Mouse (Mus musculus) brown adipose tissue, adult 24 weeks (tissue): ENCODE measurements around the gene Adprh. TPM values are rescaled to one million over a fixed set of nuclear protein-coding genes. Genes with fewer than 3 reads are reported as not detected.
"Not testable (repeated sequence)": the region's sequence is repeated elsewhere in the genome, so short reads cannot be mapped to it uniquely, and the experiment has no call there.

Experiments
- H3K27ac ChIP-seq: fragments of 200-500 bp; replicated peaks from 2 replicates; pipeline ENCODE4 v1.5.1; 2012; ENCODE audit warnings: low read depth, mild to moderate bottlenecking, low read length
- H3K4me1 ChIP-seq: fragments of 200-500 bp; 2 replicates; pipeline ENCODE4 v1.6.1; 2012; ENCODE audit warnings: low read length, mixed read lengths; ENCODE audit not compliant: control insufficient read depth, insufficient read depth, insufficient read length
- H3K4me3 ChIP-seq: fragments of 200-500 bp; 2 replicates; pipeline ENCODE4 v1.5.1; 2012; ENCODE audit warnings: low read depth, mild to moderate bottlenecking, low read length, moderate library complexity; ENCODE audit not compliant: insufficient read depth
- polyA plus RNA-seq: library from polyadenylated mRNA; stranded (reverse); fragments of >200 nt; gene quantifications from 2 replicates; pipeline ENCODE4 v1.2.4, GENCODE M21; 2012; ENCODE audit not compliant: missing spikeins, insufficient read depth, insufficient read length

Adprh gene
- polyA plus RNA-seq, result 15.4 and 21.4 TPM in 2 replicates

- Histone ChIP-seq H3K4me3 (peak within 1 kb of the TSS; percentile 87), H3K4me1 (no peaks in the 10 kb centered on the region), H3K27ac (peak within 1 kb of the TSS; percentile 93)
Measured at GRCm38 (mm10) chr16:38452442-38453202, at the start of gene Adprh. Adprh (minus strand) TSS chr16:38452703.

GRCm38 (mm10) chr16:38496604-38497140 is 44.2 kb upstream of the Adprh start:
- Histone ChIP-seq H3K4me3 (no peak overlapping the region), H3K27ac (no peak overlapping the region), H3K4me1 (no peaks in the 10 kb centered on the region)

- no peak overlapping the region for H3K4me3 ChIP-seq
- no peak overlapping the region for H3K27ac ChIP-seq
- H3K4me1 ChIP-seq, result no peaks in the 10 kb centered on the region
Measured at GRCm38 (mm10) chr16:38493890-38494289, 41.4 kb upstream of the Adprh start.

GRCm38 (mm10) chr16:38492551-38492950 is 40.0 kb upstream of the Adprh start:
- Histone ChIP-seq H3K4me1 (no peaks in the 10 kb centered on the region), H3K27ac (no peak overlapping the region), H3K4me3 (no peak overlapping the region)

- H3K4me1 ChIP-seq, result no peaks in the 10 kb centered on the region
- H3K4me3 ChIP-seq, result peak overlapping the region; percentile 51
- no peak overlapping the region for H3K27ac ChIP-seq
Measured at GRCm38 (mm10) chr16:38483582-38484309, 31.2 kb upstream of the Adprh start.

DNA sequence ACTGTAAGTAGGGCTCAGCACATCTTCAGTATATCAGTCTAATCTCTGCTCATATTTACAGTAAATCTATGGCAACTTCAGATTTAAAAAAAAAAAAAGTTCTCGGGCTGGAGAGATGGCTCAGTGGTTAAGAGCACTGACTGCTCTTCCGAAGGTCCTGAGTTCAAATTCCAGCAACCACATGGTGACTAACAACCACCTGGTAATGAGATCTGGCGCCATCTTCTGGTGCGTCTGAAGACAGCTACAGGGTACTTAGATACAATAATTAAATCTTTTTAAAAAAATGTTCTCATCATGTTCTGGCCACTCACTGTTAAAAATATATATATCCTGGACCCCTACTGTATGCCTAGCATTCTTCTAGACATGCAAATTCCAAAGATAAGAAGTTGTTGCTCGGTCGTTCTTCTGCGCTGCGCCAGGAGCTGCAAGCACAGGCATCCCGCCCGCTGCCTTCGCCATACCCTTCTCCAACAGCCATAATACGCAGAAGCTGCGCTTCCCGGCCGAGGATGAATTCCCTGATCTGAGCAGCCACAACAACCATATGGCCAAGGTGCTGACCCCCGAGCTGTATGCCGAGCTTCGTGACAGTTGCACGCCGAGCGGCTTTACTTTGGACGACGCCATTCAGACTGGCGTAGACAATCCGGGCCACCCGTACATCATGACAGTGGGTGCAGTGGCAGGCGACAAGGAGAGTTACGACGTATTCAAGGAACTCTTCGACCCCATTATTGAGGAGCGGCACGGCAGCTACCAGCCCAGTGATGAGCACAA is 30.5 kb upstream of the Adprh start:
- H3K4me3 ChIP-seq, result peak overlapping the region; percentile 51
- H3K4me1 ChIP-seq, result no peaks in the 10 kb centered on the region
- H3K27ac ChIP-seq, result no peak overlapping the region

DNA sequence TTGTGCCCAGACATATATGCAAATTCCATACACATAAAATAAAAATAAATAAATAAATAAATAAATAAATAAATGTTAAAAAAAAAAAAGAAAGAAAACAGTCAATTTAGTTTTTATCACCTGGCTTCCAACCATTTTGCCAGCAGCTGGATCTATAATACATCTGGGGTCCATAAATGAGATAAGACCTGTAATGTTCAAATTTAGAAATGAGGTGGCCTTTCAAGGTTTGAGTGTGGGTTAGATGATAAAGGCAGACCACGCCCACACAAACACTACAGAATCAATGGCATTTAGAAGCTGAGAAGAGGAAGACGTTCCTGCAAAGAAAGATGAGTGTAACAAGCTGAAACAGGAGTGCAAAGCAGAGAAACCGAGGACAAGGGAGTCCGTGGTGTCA is 28.8 kb upstream of the Adprh start:
- Histone ChIP-seq H3K4me3 (no peak overlapping the region), H3K4me1 (no peaks in the 10 kb centered on the region), H3K27ac (no peak overlapping the region)

DNA sequence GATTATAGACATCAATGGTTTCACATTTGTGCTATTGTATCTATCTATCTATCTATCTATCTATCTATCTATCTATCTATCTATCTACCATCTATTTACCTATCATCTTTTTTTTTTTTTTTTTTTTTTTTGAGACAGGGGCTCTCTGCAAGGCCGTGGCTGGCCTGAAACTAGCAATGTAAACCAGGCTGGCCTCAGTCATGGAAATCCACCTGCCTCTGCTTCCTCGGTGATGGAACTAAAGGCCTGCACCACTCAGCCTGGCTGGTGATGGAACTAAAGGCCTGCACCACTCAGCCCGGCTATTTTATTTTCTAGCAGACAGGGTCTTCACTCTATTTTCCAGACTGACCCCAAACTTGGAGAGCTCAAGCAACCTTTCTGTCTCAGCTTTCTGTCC is 25.8 kb upstream of the Adprh start:
- no peak overlapping the region for H3K4me3 ChIP-seq
- no peak overlapping the region for H3K27ac ChIP-seq
- H3K4me1 ChIP-seq, result no peaks in the 10 kb centered on the region; the same call in 1 of the 2 replicates

DNA sequence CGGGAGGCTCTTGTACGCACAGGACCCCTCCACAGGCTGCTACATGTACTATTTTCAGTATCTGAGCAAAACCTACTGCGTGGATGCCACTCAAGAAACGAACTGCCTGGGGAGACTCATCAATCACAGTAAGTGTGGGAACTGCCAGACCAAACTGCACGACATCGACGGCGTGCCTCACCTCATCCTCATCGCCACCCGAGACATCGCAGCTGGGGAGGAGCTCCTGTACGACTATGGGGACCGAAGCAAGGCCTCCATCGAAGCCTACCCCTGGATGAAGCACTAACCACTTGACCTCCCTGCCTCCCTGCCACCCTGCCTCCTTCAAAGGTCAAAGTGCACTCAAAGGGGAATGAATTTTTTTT is 24.7 kb upstream of the Adprh start:
- H3K4me1 ChIP-seq, H3K27ac ChIP-seq: not testable (repeated sequence)
- H3K4me3 ChIP-seq, result peak overlapping the region; percentile 69; the same call in 1 of the 2 replicates

GRCm38 (mm10) chr16:38476312-38477240 is 24.1 kb upstream of the Adprh start:
- peak overlapping the region; percentile 30; the same call in 1 of the 2 replicates for H3K27ac ChIP-seq
- no peaks in the 10 kb centered on the region; the same call in 1 of the 2 replicates for H3K4me1 ChIP-seq
- peak overlapping the region; percentile 69 for H3K4me3 ChIP-seq

DNA sequence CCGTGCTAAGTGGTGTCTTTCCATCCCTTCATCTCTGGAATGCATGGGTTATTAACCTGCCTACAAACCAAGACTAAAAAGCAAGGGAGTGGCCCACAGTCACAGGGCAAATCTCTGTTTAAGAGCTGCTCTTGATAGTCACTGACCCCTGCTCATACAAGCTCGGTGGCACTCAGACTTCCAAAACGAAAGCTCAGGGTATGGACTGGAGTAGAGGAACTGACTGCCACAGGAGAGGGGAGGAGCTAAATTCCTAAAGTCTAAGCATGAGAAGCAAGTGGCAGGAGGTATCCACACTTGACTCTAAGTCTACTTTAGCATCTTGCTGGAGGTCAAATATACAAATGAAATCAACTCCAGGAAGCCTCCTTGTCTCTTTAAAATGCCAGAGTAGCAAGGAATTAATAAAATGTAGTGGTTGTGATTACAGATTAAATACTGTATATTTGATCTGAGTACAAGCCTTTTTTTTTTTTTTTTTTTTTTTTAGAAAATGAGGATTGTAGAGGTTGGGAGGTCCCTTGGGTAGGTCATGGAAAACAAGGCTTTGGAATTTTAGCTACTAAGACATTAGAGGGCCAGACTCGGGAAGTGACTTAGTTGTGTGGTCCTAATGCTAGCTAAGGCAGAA is 23.3 kb upstream of the Adprh start:
- Histone ChIP-seq H3K4me1 (no peaks in the 10 kb centered on the region; the same call in 1 of the 2 replicates), H3K4me3 (peak overlapping the region; percentile 69; the same call in 1 of the 2 replicates), H3K27ac (peak overlapping the region; percentile 54)

DNA sequence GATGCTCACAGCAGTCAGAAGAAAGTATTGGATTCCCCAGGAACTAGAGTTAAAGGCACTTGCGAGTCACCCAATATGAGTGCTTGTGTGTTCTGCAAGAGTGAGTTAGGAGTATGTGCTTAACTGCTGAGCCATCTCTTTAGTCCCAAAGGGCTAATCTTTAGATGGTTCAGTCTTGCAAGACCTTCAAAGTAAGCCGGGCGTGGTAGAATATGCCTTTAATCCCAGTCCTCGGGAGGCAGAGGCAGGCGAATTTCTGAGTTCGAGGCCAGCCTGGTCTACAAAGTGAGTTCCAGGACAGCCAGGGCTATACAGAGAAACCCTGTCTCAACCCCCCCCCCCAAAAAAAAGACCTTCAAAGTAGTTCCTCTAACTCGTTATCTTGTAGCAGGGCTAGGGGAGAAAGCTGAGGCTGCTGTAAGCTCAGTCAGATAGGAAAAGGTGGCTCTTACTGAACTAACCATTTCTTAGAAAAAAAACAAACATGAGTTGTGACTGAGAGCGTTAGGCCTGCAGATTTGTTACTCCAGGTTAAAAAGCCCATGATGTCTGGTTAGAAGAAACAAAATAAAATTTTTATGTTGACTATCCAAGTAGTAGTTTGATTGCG is 22.3 kb upstream of the Adprh start:
- Histone ChIP-seq H3K4me1 (no peaks in the 10 kb centered on the region; the same call in 1 of the 2 replicates), H3K27ac (no peak overlapping the region), H3K4me3 (no peak overlapping the region)

GRCm38 (mm10) chr16:38473661-38474060 is 21.2 kb upstream of the Adprh start:
- H3K27ac ChIP-seq, result no peak overlapping the region
- H3K4me3 ChIP-seq, result no peak overlapping the region
- H3K4me1 ChIP-seq, result no peaks in the 10 kb centered on the region; the same call in 1 of the 2 replicates
